Comparison of ENCODE assay signal across 15 mouse cellular contexts in genomic region chr5:105556291-105556690, GRCm38 (mm10).
"Had no signal": no experiment of that assay in that cellular context is flagged by ENCODE, and none has a peak within 500 bp of the region (broad histone marks: within the 10 kb centered on the region; RNA-seq: fewer than 3 reads in every experiment).

No protein-coding gene starts in this region.

- ATAC-seq: liver, postnatal 0 days; lung, postnatal 0 days; midbrain, embryonic 13.5 days; midbrain, embryonic 16.5 days had no signal

- DNase-seq: liver, postnatal 0 days; lung, adult 2 months; lung, postnatal 14 days; lung, postnatal 36 days; retina, postnatal 1 day; right cerebral cortex, adult 18-20 months; right cerebral cortex, postnatal 25 days; right cerebral cortex, postnatal 4 days; spleen, adult 18-20 months; thymus, adult 18-20 months; thymus, postnatal 14 days; thymus, postnatal 36 days had no signal
